Mouse (Mus musculus) liver (tissue): Measurements from ENCODE around the gene Gatc.
"Not testable (repeated sequence)": the region's sequence is repeated elsewhere in the genome, so short reads cannot be mapped to it uniquely, and the experiment has no call there.

Source experiments
- DNase-seq: peaks from one replicate; pipeline ENCODE4 v3.0.0-alpha.2; 2020; ENCODE audit warnings: mixed read lengths

Gene Gatc

DNA sequence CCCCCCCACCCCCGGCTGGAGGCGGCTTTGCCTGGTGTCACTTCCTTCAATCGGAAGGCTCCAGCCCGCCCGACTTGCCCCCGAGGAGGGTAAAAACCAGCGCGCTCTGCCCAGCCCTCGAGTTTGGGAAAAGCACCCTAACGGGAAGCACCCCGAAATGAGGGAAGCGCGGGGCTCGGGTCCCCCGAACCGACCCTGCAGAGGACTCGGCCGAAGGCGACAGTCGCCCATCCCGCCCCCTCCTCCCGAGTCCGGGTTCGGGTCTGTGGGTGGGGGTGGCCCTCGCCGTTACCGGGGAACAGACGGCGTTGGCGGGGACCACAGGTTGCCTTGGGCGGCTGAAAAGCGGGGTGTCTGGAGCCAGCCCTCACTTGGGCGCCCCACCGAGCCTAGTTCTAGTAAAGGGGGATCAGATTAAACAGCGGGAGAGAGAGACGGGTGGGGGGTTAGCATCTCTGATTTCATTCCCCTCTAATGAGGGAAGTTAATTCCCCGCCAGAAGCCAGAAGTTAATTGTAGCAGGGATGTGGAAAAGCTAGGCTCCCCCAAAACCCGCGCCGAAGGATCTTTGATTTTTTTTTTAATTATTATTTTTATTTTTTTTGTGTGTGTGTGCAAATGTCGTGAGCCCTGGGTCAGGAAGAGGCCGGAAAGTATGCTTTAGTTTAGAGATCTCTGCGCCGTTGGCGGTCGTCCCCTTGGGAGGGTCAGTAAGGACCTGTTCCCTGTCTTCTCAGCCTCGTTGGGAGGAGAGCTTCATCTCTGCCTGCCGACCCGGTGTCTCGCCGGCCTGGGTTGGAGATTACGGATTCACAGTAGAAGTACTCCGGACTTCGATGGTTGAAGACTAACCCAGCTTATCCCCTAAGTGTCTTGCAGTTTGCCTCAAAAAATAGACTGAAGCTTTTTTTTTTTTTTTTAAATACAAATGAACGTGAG is 13.1 kb downstream of the Gatc start:
- DNase-seq: peak; percentile 63

DNA sequence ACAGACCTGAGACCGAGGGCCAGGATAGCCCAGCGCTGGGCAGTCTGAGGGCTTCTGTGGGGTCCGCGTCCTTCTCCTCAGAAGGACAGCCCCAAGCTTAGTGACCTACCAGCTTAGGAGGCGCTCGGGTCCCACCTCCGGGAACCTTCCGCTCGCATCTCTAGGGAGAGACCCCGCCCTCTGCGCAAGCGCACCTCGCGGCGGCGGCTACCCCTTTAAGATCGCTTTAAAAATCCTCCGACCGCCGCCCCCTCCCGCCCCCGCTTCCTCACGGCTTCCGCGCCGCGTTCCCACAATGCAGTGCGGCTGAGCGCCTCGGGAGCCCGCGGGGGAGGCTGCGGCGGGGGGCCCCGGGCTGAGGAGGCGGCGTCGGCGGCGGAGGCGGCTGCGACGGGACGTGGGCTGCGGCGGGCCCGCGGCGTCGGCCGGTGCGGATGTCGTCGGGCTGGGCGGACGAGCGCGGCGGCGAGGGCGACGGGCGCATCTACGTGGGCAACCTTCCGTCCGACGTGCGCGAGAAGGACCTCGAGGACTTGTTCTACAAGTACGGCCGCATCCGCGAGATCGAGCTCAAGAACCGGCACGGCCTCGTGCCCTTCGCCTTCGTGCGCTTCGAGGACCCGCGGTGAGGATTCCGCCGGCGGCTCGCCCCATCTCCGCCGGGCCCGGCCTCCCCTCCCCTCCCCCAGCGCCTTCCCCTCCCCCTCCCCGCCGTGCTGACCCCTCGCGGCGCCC is 13.9 kb downstream of the Gatc start, which contains the start of gene Srsf9:
Srsf9 (plus strand) TSS at position 303 of the 735 bp plus-strand sequence.
- peak; percentile 97 for DNase-seq

DNA sequence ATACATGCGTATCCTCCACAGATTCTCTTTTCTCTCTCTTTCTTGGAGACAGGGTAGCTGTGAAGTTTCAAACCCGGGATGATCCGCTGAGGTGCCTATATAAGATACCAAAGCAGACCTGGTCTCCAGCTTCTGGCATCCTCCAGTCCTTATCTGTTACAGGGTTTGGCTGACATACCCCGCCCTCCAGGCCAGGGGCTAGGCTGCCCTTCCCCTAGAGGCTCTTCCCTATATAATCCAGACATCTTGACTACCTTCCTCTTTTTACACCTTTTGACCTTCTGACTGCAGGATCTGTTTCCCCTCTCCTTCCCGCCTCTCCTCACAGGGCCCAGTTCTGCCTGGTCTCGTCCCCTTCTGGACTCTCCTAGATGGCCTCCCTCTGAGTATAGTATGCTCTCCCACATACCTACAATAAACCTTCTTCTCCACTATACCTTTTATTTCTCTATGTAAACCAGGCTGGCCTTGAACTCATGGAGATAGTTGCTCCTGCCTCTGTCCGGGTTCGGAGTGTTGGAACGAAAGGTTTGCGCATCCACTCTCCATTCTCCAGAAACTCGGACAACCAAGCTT is 14.6 kb downstream of the Gatc start:
- DNase-seq: peak; percentile 85

DNA sequence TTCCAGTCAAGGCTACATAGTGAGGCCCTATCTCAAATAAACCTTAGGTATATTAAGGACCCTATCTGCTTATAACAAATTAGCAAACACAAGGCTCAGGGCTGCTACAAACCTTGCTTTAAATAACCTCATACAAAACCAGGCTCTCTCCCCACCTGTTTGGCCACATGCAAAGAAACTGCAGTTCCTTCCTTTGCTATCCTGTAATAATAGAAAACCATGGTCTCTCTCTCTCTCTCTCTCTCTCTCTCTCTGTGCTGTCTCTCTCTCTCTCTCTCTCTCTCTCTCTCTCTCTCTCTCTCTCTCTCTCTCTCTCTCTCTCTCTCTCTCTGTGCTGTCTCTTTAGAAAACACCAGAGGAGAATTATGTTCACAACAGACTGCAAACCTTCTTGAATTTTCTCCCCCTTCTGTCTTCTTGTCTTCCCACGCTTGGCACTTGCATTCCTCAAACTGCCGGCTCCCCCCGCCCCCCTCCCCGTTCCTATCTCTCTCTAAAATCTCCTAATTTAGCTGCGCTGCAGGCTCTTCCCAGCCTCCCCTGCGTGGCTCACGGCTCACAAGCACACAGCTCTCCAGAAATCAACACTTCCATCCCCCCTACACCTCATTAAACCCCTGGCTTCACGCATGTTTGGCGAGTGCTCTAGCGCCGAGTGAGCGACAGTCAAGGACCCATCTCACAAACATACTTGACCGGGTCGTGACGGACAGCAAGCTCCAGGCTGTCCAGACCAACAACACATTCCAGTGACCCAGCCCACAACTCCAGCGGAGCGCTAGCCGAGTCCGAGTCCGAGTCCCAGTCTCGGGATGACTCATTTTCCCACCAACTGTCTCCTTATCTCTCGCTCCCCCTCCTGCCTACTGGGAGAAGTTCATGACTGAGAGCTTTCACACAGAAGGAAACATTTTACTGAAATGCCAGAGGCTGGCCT is 21.7 kb downstream of the Gatc start:
- DNase-seq: peak; percentile 75

DNA sequence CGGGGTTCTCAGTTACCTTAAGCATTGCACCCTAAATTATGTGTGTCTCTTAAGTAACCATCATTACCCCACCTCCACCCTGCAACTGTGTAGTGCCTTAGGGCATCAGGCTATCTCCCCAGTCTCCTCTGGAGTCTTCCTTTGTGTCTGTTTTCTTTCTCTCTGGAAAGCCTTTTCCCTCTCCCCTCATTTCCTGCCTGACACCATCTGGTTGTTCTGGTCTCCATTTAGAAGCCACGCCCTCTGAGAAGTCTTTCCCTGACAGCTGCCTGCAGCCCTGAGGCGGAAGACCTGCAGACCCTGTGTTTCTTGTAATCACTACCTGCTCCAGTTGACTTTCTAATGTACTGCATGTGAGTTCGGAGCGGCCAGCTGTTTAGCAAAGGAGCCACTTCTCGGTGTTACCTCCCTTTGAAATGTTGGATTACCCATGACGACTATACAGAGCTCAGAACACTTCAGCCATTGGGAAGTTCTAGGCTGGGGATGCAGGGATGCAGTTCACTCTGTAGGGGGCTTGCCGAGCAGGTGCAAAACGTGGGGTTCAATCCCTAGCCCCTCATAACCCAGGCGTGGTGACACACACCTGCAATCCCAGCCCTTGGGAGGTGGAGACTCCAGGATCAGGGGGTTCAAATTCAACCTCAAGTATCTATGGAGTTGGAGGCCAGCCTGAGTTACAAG is 23.2 kb downstream of the Gatc start:
- peak; percentile 28 for DNase-seq

DNA sequence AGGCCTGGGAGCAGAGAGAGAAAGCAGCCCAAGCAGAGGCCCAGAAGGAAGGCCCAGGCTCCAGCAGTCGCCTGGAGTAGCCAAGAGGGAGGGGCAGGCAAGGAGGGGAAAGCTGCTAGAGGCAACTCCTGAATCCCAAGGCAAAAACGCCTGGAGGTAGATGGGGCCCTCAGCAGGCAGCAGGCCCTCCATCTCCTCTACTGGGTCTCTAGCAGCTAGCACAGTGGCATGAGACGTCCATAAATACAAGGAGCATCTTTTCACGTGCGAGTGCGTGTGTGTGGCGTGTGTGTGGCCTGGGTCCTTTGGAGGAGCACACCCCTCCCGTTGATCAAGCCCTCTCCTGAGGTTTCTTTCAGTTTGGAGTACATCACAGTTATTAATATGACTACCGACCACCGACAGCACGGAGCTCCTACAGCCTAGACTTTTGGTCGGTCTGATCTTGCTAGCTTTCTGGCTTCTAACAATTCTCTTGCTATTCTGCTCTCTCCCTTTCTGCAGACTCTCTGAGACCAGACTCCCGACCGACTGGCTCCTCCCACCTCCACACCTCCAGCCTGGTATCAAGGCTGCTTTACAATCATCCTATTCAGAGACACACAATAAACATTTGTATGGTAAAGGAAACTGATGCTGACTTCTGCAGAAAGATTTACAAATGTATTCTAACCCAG is 23.9 kb downstream of the Gatc start:
- no peak for DNase-seq

DNA sequence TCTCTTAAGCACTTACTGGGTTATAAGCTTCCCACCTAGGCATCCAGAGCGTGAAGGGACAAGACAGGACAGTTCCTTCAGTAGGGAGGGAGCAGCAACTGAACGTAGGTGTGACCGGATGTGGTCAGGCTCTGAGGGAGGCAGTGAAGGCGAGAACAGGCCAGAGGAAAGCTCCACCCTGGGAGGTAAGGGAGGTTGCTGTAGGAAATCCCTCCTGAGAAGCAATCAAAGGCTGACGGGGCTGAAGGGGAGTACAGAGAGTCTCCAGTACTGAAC is 27.4 kb downstream of the Gatc start:
- peak; percentile 29 for DNase-seq

DNA sequence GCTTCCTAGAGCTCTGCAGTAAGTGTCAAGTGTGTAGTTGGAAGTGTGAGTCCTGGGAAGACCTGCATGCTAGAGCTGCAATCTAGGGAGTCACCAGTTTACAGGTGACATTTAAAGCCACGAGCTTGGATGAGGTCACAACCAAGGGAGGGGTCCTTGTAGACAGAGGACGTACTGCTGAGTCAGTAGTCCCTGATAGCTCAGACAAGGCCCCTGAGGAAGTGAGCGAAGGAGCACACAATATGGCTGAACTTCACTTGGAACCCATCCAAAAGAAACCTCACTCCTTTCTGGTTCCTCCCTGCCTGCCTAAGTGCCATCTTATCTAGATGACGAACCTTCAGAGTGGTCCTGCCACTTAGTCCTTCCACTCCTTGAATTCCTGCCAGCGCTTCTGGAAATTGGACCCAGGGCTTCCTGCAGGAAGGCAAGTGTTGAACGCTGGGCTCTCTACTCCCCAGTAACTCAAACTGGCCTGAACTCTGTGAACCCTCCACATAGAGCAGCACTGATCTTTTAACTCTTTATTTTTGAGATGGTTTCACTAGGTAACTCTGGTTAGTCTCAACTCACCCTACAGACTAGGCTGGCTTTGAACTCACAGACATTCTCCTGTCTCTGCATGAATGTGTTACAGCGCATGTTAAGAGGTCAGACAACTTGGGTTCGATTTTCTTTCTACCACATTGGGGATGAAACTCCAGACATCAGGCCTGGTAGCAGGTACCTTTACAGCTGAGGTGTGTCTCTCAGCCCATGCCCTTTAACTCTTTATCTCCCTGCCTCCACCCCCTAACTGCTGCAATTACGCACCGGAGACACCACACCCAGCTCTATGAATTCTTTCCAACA is 27.9 kb downstream of the Gatc start:
- DNase-seq: peak; percentile 46

DNA sequence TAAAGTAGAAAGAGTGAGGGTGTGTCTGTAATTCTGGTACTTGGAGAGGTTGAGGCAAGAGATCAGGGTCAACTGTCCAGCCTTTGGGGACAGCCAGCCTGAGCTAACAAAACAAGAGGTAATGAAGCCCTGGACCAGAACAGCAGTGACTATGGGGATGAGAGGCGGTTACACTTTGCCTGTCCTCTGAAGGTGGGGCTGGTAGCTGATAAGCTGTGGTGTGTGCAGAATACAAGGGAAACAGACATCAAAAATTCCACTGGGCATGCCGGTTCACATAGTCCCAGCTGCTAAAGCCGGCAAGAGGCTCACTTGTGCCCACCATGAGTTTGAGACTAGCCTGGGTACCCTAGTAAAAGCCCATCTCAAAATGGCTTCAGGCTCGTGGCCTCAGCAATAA is 28.6 kb downstream of the Gatc start:
- DNase-seq: peak; percentile 55

DNA sequence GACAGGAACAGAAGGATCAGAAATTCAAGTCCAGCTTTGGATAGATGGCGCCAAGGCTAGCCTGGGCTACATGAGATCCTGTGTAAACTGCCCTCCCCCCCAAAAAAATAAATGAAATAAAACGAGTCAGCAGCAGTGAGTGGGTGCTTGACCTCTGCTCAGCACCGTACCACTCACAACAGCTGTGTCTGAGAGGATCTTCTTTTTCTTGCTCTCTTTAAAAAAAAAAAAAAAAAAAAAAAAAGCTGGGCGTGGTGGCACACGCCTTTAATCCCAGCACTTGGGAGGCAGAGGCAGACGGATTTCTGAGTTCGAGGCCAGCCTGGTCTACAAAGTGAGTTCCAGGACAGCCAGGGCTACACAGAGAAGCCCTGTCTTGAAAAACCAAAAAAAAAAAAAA is 38.8 kb downstream of the Gatc start:
- not testable (repeated sequence) for DNase-seq

DNA sequence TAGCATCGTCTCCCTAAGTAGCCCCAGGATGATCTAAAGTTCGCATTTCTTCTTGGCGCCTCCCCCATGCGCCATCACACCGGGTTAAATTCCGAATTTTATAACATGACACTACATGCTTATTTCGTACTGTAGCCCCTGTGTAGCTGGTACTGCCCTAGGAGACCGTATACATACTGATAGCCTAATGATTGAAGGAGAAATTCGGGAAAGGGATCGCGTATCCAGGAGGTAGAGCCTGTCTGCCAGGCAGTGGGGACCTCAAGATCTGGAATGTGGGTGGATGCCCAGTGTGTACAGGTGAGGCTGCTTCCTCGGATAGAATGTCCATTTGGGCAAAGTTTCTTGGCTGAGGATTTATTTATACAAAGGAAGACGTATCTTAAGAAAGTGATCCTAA is 39.4 kb downstream of the Gatc start:
- DNase-seq: no peak

DNA sequence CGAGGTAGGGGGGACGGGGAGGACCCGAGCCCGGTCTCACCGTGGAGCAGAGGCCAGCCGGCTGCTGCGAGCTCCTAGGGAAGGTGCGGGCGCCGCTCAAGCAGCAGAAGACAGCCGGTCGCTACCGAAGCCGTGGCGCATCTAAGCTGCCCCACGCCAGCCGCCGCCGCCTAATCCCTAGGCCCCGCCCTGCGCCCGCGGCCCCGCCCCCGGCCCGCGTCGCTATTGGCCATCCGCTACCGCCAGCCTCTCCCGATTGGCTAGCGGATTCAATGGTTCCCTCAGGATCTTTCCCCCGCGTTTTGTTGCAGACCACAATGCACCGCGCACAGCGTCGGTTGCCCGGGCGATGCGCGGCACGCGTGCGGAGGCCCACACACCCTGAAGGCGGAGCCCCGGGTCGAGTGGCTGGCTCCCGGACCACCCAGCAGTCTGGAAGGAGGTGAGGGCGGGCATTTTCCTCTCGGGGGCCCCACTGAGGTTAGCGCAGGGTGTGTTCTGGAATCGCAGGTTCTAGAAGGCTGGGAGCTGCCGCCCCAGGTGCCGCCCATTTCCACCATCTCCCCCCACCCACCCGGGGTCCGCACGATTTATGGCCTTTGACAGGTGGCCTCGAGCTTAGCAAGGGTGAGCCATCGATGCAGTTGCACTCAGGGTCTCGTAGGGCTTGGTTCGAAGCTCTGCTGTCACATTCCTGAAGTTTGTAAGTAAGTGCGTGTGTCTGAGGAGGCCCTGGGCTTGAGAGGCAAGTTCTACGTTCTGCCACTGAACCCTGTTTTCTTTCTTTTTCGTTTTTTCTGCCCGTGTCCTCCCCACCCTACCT is 40.0 kb downstream of the Gatc start, which contains the start of gene Dynll1:
Dynll1 (minus strand) TSS at position 208 of the 823 bp plus-strand sequence.
- DNase-seq: peak; percentile 99

DNA sequence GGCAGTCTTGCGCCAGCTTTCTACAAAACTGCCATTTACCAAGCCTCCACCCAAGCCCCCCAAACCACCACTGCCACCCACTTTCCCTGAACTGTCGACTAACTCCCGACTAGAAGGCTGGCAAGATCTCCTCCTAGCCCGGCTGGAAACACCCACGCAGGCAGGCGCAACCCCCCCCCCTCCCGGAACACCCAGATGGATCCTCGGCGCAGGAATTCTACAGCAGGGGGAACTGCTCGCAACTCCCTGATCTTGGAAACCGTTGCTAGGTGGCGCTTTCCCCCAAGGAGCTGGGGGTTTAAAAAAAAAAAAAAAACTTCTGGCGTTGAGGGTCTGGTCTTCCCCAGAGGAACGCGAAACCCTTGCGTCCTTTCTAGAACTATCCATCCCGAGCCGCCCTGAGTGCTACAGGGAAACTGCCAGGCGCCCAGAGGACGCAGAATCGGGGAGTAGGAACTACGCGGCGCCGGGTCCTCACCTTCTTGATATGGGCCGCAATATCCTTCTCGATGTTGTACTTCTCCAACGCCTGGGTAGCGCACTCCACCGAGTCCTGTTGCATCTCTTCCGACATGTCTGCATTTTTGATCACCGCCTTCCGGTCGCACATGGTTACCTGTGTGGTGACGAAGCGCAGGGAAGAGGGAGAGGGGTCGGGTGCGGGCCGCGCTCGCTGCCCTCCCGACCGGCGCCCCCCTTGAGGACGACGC is 40.8 kb downstream of the Gatc start:
- peak; percentile 68 for DNase-seq

DNA sequence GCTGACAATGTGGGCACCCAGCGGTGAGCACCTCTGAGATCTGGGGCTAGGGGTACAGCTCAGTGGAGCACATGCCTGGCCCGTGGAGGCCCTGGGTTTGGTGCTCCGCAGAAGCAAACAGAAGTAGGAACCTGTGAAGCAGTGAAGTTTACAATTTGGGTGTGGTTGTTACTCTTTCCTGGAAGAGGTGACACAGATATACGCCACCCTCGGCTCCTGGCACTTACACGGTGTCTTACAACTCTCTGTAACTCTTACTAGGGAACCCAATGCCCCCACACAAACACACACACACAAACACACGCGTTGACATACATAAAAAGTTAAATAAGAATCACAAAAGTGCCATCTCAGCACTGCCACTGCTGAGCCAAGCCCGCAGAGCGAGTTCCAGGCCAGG is 44.6 kb downstream of the Gatc start:
- peak; percentile 60 for DNase-seq

DNA sequence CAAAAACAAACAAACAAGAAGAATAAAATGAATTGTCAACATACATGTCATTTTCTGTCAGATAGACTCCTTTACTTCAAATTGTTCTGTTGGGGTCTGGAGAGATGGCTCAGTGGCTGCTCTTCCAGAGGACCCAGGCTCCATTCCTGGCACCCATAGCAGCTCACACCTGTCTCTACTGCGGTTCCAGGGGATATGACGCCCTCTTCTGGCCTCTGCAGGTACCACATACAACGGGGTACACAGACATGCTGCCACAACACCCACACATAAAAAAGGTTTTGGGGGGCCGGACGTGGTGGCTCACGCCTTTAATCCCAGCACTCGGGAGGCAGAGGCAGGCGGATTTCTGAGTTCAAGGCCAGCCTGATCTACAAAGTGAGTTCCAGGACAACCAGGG is 46.8 kb downstream of the Gatc start:
- DNase-seq: peak; percentile 38

DNA sequence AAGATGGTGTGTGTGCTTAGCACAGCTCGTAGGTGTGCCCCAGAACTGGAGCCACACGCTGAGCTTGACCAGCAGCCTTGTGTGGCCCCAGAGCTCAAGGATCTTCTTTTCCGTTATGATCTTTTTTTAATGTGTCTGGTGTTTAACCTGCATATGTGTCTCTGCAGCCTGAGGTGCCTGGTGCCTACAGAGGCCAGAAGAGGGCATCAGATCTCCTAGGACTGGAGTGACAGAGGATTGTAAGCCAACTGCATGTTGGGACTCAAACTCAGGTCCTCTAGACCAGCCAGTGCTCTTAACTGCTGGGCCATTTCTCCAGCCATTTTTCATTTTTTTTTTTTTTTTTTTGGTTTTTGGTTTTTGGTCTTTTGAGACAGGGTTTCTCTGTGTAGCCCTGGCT is 56.2 kb downstream of the Gatc start:
- DNase-seq: peak; percentile 40
